In the genomic region with DNA sequence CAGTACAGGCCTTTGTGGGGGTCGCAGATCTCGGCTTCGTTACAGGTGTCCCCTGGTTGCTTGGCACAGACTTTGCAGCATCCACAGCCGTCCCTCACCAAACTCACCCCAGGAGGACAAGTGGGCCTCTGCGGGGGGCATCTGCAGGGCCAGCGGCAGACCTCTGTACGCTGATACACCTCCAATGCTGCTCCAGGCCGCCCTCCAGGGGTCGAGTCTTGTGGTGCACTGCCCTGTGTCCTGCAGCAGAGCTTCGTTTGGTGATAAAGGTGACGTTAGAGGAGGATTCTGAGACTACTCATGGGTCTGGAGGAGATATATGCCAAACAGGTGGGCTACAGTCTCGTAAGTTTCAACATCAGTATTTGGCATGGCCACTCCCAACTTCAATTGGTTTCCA, we compare ENCODE assay signal across 21 mouse cellular contexts. TPM values are rescaled to one million over a fixed set of nuclear protein-coding genes. Genes with fewer than 3 reads are reported as not detected.
A peak's percentile ranks its signal among the peaks of the same experiment; 100 is the strongest.
DNase-seq lines count a peak whose midpoint lies in the region; ATAC-seq lines count a peak whose summit lies in the region.
"Had no signal": no experiment of that assay in that cellular context is flagged by ENCODE, and none has a peak within 500 bp of the region (broad histone marks: within the 10 kb centered on the region; RNA-seq: fewer than 3 reads in every experiment).

No protein-coding gene starts in this region.

- no peaks in the 10 kb centered on the region for H3K4me1 ChIP-seq in liver, embryonic 11.5 days (replicated peaks; ENCODE audit: control insufficient read depth, insufficient read depth, low read length)
- no peaks in the 10 kb centered on the region for H3K4me1 ChIP-seq in liver, embryonic 12.5 days

- WGBS in liver, embryonic 11.5 days = 54% methylated on average over 12 of the region's 12 CpGs
- 56% methylated on average over 12 of the region's 12 CpGs for WGBS in liver, embryonic 12.5 days (ENCODE audit: insufficient replicate concordance)

- H3K4me3 ChIP-seq in liver, embryonic 11.5 days (ENCODE audit: low read depth, low read length) = no peak overlapping the region
- H3K4me3 ChIP-seq in liver, embryonic 12.5 days = no peak overlapping the region
- H3K4me3 ChIP-seq: embryonic facial prominence, embryonic 10.5 days; heart, adult 2 months; heart, embryonic 15.5 days; left cerebral cortex, adult 2 months; liver, embryonic 15.5 days had no signal

- no peak overlapping the region for H3K9ac ChIP-seq in liver, embryonic 11.5 days (ENCODE audit: low read depth, low read length)
- H3K9ac ChIP-seq in liver, embryonic 12.5 days = no peak overlapping the region
- H3K9ac ChIP-seq: heart, embryonic 15.5 days; liver, embryonic 15.5 days had no signal

- ATAC-seq in liver, embryonic 11.5 days (replicated peaks; ENCODE audit: low FRiP score) = 0 out of 2 replicates have a peak, but pooled peaks have one; percentile 43
- ATAC-seq in liver, embryonic 12.5 days = no peak
- ATAC-seq in common myeloid progenitor, adult 5-6 weeks (replicated peaks; ENCODE audit: low read depth, poor library complexity, severe bottlenecking) = 0 out of 2 replicates have a peak, but pooled peaks have one; percentile 20
- ATAC-seq: hindbrain, embryonic 16.5 days had no signal

- H3K27ac ChIP-seq in liver, embryonic 11.5 days (ENCODE audit: low read depth, low read length) = no peak overlapping the region
- H3K27ac ChIP-seq in liver, embryonic 12.5 days = no peak overlapping the region
- H3K27ac ChIP-seq: embryonic facial prominence, embryonic 10.5 days; heart, adult 2 months; heart, embryonic 15.5 days; left cerebral cortex, adult 2 months; liver, embryonic 15.5 days had no signal

- H3K36me3 ChIP-seq in liver, embryonic 11.5 days (ENCODE audit: control insufficient read depth, insufficient read depth, low read length) = no peaks in the 10 kb centered on the region
- peaks cover 3% of the 10 kb centered on the region; the same call in 1 of the 2 replicates for H3K36me3 ChIP-seq in liver, embryonic 12.5 days
- H3K36me3 ChIP-seq: heart, embryonic 15.5 days; liver, embryonic 15.5 days had no signal

- H3K4me2 ChIP-seq in liver, embryonic 11.5 days = no peak overlapping the region
- no peak overlapping the region for H3K4me2 ChIP-seq in liver, embryonic 12.5 days
- H3K4me2 ChIP-seq: heart, embryonic 15.5 days; liver, embryonic 15.5 days had no signal

- DNase-seq in liver, embryonic 11.5 days (ENCODE audit: low spot score) = no peak
- DNase-seq in thymus, postnatal 14 days = peak; percentile 46
- no peak for DNase-seq in thymus, adult 18-20 months
- no peak for DNase-seq in left cerebral cortex, adult 9 months (ENCODE audit: low spot score in 2 of 2)
- no peak for DNase-seq in gastrocnemius, postnatal 4 days (ENCODE audit: low spot score in 2 of 2)
- DNase-seq: cerebellum, adult 8-10 months; gastrocnemius, postnatal 10 days; heart, adult 2 months; heart, postnatal 4 days; kidney, adult 18-20 months; kidney, postnatal 25 days; lung, postnatal 14 days; right cerebral cortex, postnatal 4 days had no signal

- no peaks in the 10 kb centered on the region for H3K27me3 ChIP-seq in liver, embryonic 11.5 days (replicated peaks; ENCODE audit: control insufficient read depth, insufficient read depth, low read length)
- peaks cover 2% of the 10 kb centered on the region for H3K27me3 ChIP-seq in liver, embryonic 12.5 days (replicated peaks)
- H3K27me3 ChIP-seq: heart, embryonic 15.5 days had no signal

- no peaks in the 10 kb centered on the region for H3K9me3 ChIP-seq in liver, embryonic 11.5 days (ENCODE audit: control insufficient read depth, low read length)
- no peaks in the 10 kb centered on the region for H3K9me3 ChIP-seq in liver, embryonic 12.5 days (replicated peaks)
- H3K9me3 ChIP-seq: embryonic facial prominence, embryonic 10.5 days; heart, embryonic 15.5 days; liver, embryonic 15.5 days had no signal

RNA-seq across cellular contexts. Expression of gene Ccn6, which starts 5.3 kb away (rescaled TPM):
- polyA plus RNA-seq in liver, embryonic 11.5 days (2014; fragmentation: Nextera tagmentation; extraction: Ambion mirVana) = 0.29 TPM in 1 of 2 replicates, not detected in the other
- polyA plus RNA-seq in liver, embryonic 12.5 days (2016; fragmentation: Nextera tagmentation; extraction: Ambion mirVana) = not detected in 2 replicates
- not detected in 2 replicates for total RNA-seq in common myeloid progenitor, adult 5-6 weeks (2017)
- total RNA-seq in gastrocnemius, postnatal 4 days (2021) = under 1 TPM; 0.31 to 0.32 TPM
- total RNA-seq: heart, postnatal 4 days; MEL had no signal
- polyA plus RNA-seq: heart, adult 2 months; liver, embryonic 15.5 days had no signal

RNA-seq across cellular contexts. Expression of gene Tube1, which starts 24.5 kb away (rescaled TPM):
- polyA plus RNA-seq in liver, embryonic 11.5 days (2014; fragmentation: Nextera tagmentation; extraction: Ambion mirVana) = 16.4 and 17.8 TPM in 2 replicates
- polyA plus RNA-seq in liver, embryonic 12.5 days (2016; fragmentation: Nextera tagmentation; extraction: Ambion mirVana) = 8.6 and 9.0 TPM in 2 replicates
- total RNA-seq in common myeloid progenitor, adult 5-6 weeks (2017) = 16.3 and 20.3 TPM in 2 replicates
- 1 to 10 TPM; 4.1 to 4.4 TPM for total RNA-seq in gastrocnemius, postnatal 4 days (2021)

RNA-seq across cellular contexts. Expression of gene Fam229b, which starts 24.6 kb away (rescaled TPM):
- polyA plus RNA-seq in liver, embryonic 11.5 days (2014; fragmentation: Nextera tagmentation; extraction: Ambion mirVana) = 3.0 and 4.1 TPM in 2 replicates
- 1.6 and 1.9 TPM in 2 replicates for polyA plus RNA-seq in liver, embryonic 12.5 days (2016; fragmentation: Nextera tagmentation; extraction: Ambion mirVana)
- total RNA-seq in common myeloid progenitor, adult 5-6 weeks (2017) = 1.5 TPM in 1 of 2 replicates, not detected in the other
- 1 to 10 TPM; 3.2 to 4.8 TPM for total RNA-seq in gastrocnemius, postnatal 4 days (2021)
